Mouse (Mus musculus) adrenal gland, adult 10 weeks (tissue): ENCODE data around the gene Slc9b2. TPM values are rescaled to one million over a fixed set of nuclear protein-coding genes. Genes with fewer than 3 reads are reported as not detected.

Source experiments
- polyA plus RNA-seq: library from polyadenylated mRNA; stranded (reverse); fragments of 350-450 nt; fragmentation: Illumina TruSeq; extraction: RNeasy Lipid Tissue Mini Kit (QIAGEN cat#74804); gene quantifications from one replicate; pipeline ENCODE4 v1.2.3, GENCODE M21; 2014; ENCODE audit warnings: low read depth, low replicate concordance

The Slc9b2 gene
- polyA plus RNA-seq: 0.35 TPM

GRCm38 (mm10) chr3:135307411-135308259 is at the start of gene Slc9b2:
Gene Slc9b2, plus strand, starts transcription at chr3:135307700.

GRCm38 (mm10) chr3:135280669-135281415 is 26.7 kb upstream of the Slc9b2 start, which contains the start of gene Bdh2:
Gene Bdh2, plus strand, starts transcription at chr3:135281221.

DNA sequence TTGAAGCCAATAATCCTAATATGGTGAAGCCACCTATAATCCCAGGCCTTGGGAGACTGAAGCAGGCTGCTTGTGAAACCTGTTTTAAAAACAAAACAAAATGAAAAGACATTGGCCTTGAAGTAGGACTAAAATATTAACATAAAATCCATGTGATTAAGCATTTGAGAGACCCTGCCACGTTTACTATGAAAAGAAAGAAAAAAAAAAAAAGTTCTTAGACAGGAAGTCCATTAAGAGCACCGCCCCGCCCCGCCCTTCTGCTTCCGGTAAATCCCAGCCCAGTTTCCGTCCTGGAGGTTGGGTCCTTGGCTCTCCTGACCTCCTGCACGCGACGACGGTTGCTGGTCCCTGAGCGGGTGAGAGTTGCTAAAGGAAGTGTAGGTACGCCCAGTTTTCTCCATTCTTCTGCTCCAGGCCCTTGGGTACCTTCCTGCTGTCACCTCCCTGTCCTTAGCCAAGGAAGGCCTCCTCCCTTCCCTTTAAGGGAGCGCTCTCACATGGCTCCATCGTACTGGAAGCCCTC is 40.3 kb downstream of the Slc9b2 start, which contains the start of gene Slc9b1:
Gene Slc9b1, plus strand, starts transcription at position 291 of the 526 bp plus-strand sequence.

Other genes starting within 250 kb of the Slc9b2 start
- 5.1 TPM for gene Cenpe, start 95.2 kb upstream of the Slc9b2 start, polyA plus RNA-seq
- gene Bdh2, start 26.5 kb upstream of the Slc9b2 start, polyA plus RNA-seq: 0.93 TPM
- gene Slc9b1, start 40.3 kb downstream of the Slc9b2 start, polyA plus RNA-seq: not detected
- gene Cisd2, start 116.2 kb downstream of the Slc9b2 start, polyA plus RNA-seq: 109 TPM
- gene Ube2d3, start 130.4 kb downstream of the Slc9b2 start, polyA plus RNA-seq: 1,733 TPM
- 11.4 TPM for gene Manba, start 177.9 kb downstream of the Slc9b2 start, polyA plus RNA-seq